Mouse (Mus musculus): ENCODE data around the gene Ash1l. TPM values are rescaled to one million over a fixed set of nuclear protein-coding genes. Genes with fewer than 3 reads are reported as not detected.
"Not testable (repeated sequence)": the region's sequence is repeated elsewhere in the genome, so short reads cannot be mapped to it uniquely, and the experiment has no call there.

Ash1l gene
- polyA plus RNA-seq, 1 experiment from 2014 or later: 13.6 TPM

DNA sequence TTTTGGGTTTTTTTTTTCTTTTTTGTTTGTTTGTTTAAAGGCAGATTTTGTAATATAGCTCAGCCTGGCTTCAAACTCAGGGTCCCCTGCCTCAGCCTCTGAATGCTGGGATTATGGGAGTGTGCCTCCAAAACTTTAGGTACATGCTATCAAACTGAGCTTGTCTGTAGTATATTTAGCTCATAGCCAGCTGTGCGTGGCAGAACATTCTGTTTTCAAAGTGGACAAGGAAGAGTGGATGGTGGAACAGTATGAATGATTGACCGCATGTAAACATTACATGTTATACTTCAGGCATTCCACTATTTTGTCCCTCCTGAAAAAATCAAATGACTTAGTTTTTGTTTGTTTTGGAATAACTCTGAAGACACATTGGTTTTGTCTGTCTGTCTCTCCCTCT is 42.4 kb downstream of the Ash1l start:
- Histone ChIP-seq H3K4me3 (ENCODE audit: low read depth, low read length) (no peak overlapping the region), H3K27me3 (replicated peaks; ENCODE audit: control insufficient read depth, insufficient read depth, low read length) (no peaks in the 10 kb centered on the region), H3K9ac (ENCODE audit: low read length) (no peak overlapping the region), H3K27ac (ENCODE audit: low read depth, low read length) (no peak overlapping the region), H3K4me2 (ENCODE audit: low read length) (no peak overlapping the region), H3K36me3 (ENCODE audit: control insufficient read depth, insufficient read depth, low read length) (no peaks in the 10 kb centered on the region; the same call in 1 of the 2 replicates), H3K4me1 (ENCODE audit: control insufficient read depth, insufficient read depth, low read length) (no peaks in the 10 kb centered on the region), H3K9me3 (replicated peaks; ENCODE audit: control insufficient read depth, low read length) (no peaks in the 10 kb centered on the region)
- ATAC-seq (no peak), DNase-seq (ENCODE audit: low spot score) (no peak)
- 95% methylated on average over 2 of the region's 2 CpGs for WGBS

DNA sequence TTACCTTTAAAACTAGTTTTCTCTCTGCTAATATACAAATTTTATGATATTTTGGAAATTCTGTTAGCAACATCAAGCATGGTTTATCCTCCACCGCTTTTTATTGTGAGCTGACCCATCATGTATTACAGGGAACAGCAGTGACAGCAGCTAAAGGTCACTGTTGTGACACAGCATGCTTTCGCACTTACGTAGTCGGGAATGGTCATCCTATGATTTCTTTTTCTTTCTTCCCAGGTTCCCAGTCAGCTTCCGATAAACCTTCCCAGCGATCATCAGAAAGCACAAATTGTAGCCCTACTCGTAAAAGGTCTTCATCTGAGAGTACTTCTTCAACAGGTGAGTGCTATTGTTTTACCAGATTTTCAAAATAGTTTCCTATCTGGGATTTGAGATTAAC is 51.1 kb downstream of the Ash1l start:
- Histone ChIP-seq H3K36me3 (ENCODE audit: control insufficient read depth, insufficient read depth, low read length) (peaks cover 45% of the 10 kb centered on the region), H3K4me1 (ENCODE audit: control insufficient read depth, insufficient read depth, low read length) (no peaks in the 10 kb centered on the region), H3K4me3 (ENCODE audit: low read depth, low read length) (no peak overlapping the region), H3K27me3 (replicated peaks; ENCODE audit: control insufficient read depth, insufficient read depth, low read length) (no peaks in the 10 kb centered on the region), H3K27ac (ENCODE audit: low read depth, low read length) (no peak overlapping the region), H3K9me3 (replicated peaks; ENCODE audit: control insufficient read depth, low read length) (no peaks in the 10 kb centered on the region), H3K4me2 (ENCODE audit: low read length) (no peak overlapping the region), H3K9ac (ENCODE audit: low read length) (no peak overlapping the region)
- DNase-seq (ENCODE audit: low spot score) (no peak), ATAC-seq (no peak)
- WGBS: 95% methylated on average over 7 of the region's 7 CpGs

DNA sequence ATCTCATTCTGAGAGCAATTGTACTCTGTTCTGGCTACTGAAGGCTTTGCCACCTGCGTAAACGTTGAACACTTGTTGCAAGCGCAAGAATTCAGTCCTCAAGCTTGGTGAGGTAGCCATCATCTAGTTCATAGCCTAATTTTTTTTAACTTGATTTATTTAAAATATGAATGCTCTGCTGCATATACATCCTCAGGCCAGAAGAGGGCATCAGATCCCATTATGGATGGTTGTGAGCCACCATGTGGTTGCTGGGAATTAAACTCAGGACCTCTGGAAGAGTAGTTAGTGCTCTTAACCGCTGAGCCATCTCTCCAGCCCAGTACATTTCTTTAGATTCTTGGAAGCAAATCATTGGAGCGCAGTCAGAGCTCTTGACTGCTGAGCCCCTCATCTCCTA is 80.5 kb downstream of the Ash1l start:
- not testable (repeated sequence) for H3K27me3 ChIP-seq (replicated peaks; ENCODE audit: control insufficient read depth, insufficient read depth, low read length); H3K9me3 ChIP-seq (replicated peaks; ENCODE audit: control insufficient read depth, low read length); H3K4me1 ChIP-seq (ENCODE audit: control insufficient read depth, insufficient read depth, low read length); DNase-seq (ENCODE audit: low spot score); H3K27ac ChIP-seq (ENCODE audit: low read depth, low read length); ATAC-seq; H3K9ac ChIP-seq (ENCODE audit: low read length); H3K4me3 ChIP-seq (ENCODE audit: low read depth, low read length); H3K4me2 ChIP-seq (ENCODE audit: low read length)
- WGBS: 96% methylated on average over 5 of the region's 5 CpGs
- peaks cover 76% of the 10 kb centered on the region for H3K36me3 ChIP-seq (ENCODE audit: control insufficient read depth, insufficient read depth, low read length)

DNA sequence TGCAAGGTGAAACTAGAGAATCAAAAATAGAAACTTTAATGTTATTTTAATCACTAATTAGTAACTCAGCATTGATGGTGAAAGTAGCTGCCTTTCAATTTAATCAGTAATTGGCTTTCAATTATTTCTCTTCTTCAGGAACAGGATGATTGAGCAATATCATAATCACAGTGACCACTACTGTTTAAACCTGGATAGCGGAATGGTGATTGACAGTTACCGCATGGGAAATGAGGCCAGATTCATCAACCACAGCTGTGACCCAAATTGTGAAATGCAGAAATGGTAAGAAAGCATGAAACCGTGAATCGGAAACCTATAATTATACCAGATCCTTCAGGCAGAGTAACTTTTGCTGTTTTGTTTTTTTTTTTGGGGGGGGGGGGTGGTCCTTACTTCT is 92.9 kb downstream of the Ash1l start:
- peaks cover 82% of the 10 kb centered on the region for H3K36me3 ChIP-seq (ENCODE audit: control insufficient read depth, insufficient read depth, low read length)
- H3K4me2 ChIP-seq (ENCODE audit: low read length): no peak overlapping the region
- H3K4me1 ChIP-seq (ENCODE audit: control insufficient read depth, insufficient read depth, low read length): no peaks in the 10 kb centered on the region
- no peaks in the 10 kb centered on the region for H3K27me3 ChIP-seq (replicated peaks; ENCODE audit: control insufficient read depth, insufficient read depth, low read length)
- ATAC-seq (no peak), DNase-seq (ENCODE audit: low spot score) (no peak)
- H3K27ac ChIP-seq (ENCODE audit: low read depth, low read length): no peak overlapping the region
- 84% methylated on average over 4 of the region's 4 CpGs for WGBS
- H3K9me3 ChIP-seq (replicated peaks; ENCODE audit: control insufficient read depth, low read length): no peaks in the 10 kb centered on the region
- H3K9ac ChIP-seq (ENCODE audit: low read length): no peak overlapping the region
- H3K4me3 ChIP-seq (ENCODE audit: low read depth, low read length): no peak overlapping the region

DNA sequence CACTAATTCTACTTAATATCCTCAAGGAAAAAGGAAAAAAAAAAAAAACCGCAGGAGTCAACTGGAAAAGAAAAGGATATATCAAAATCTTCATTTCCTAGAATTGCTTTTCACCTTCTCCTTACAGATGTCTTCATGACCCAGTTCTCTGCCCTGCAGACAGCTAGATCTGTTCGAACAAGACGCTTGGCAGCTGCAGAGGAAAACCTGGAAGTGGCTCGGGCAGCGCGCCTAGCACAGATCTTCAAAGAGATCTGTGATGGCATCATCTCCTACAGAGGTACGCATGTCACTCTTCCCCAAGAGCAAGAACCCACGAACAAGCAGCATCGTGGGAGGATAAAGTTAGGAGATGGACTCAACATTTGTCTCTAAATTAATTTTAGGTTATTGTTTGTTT is 107.9 kb downstream of the Ash1l start:
- Histone ChIP-seq H3K4me2 (ENCODE audit: low read length) (no peak overlapping the region), H3K36me3 (ENCODE audit: control insufficient read depth, insufficient read depth, low read length) (peaks cover 91% of the 10 kb centered on the region), H3K27ac (ENCODE audit: low read depth, low read length) (no peak overlapping the region), H3K9me3 (replicated peaks; ENCODE audit: control insufficient read depth, low read length) (no peaks in the 10 kb centered on the region), H3K27me3 (replicated peaks; ENCODE audit: control insufficient read depth, insufficient read depth, low read length) (no peaks in the 10 kb centered on the region), H3K9ac (ENCODE audit: low read length) (no peak overlapping the region), H3K4me3 (ENCODE audit: low read depth, low read length) (no peak overlapping the region), H3K4me1 (ENCODE audit: control insufficient read depth, insufficient read depth, low read length) (no peaks in the 10 kb centered on the region)
- ATAC-seq: no peak
- no peak for DNase-seq (ENCODE audit: low spot score)
- WGBS: 95% methylated on average over 9 of the region's 9 CpGs

DNA sequence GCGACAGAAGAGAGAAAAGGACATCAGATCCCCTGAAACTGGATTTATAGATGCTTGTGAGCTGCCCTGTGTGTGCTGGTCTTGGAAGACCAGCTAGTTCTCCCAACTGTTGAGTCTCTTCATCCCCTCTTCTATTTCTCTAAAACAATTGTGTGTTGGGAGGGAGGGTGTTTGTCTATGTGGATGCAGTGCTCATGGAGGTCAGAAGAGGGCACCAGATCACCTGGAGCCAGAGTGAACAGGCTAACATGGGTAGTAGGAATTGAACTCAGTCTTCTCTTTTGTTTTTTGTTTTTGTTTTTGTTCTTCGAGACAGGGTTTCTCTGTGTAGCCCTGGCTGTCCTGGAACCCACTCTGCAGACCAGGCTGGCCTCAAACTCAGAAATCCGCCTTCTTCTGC is 108.4 kb downstream of the Ash1l start:
- ATAC-seq (no peak), DNase-seq (ENCODE audit: low spot score) (peak; percentile 26)
- H3K27me3 ChIP-seq (replicated peaks; ENCODE audit: control insufficient read depth, insufficient read depth, low read length): no peaks in the 10 kb centered on the region
- no peak overlapping the region for H3K4me2 ChIP-seq (ENCODE audit: low read length)
- H3K27ac ChIP-seq (ENCODE audit: low read depth, low read length): no peak overlapping the region
- H3K4me3 ChIP-seq (ENCODE audit: low read depth, low read length): no peak overlapping the region
- H3K36me3 ChIP-seq (ENCODE audit: control insufficient read depth, insufficient read depth, low read length): peaks cover 91% of the 10 kb centered on the region
- no peaks in the 10 kb centered on the region for H3K9me3 ChIP-seq (replicated peaks; ENCODE audit: control insufficient read depth, low read length)
- H3K9ac ChIP-seq (ENCODE audit: low read length): no peak overlapping the region
- WGBS: 75% methylated on average over 3 of the region's 3 CpGs
- no peaks in the 10 kb centered on the region for H3K4me1 ChIP-seq (ENCODE audit: control insufficient read depth, insufficient read depth, low read length)

DNA sequence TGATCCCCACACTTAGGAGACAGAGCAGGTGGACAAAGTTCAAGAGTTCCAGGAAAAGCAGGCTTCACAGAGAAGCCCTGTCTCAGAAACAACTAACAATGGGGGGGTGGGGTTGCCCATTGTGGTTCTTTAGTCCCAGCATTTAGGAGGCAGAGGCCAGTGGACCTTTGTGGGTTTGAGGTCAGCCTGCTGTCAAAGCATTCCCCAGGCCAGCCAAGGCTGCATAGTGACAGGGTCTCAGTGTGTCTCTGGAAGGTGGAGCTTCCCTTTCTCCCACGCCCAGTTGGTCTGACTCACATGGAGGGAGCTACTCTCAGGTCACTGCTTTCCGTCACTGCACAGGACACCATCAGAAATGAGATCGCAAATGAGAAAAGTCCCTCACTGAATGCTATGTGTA is 111.3 kb downstream of the Ash1l start:
- ATAC-seq: no peak
- Histone ChIP-seq H3K9me3 (replicated peaks; ENCODE audit: control insufficient read depth, low read length) (no peaks in the 10 kb centered on the region), H3K4me2 (ENCODE audit: low read length) (no peak overlapping the region), H3K27ac (ENCODE audit: low read depth, low read length) (no peak overlapping the region), H3K27me3 (replicated peaks; ENCODE audit: control insufficient read depth, insufficient read depth, low read length) (no peaks in the 10 kb centered on the region), H3K4me1 (ENCODE audit: control insufficient read depth, insufficient read depth, low read length) (no peaks in the 10 kb centered on the region), H3K36me3 (ENCODE audit: control insufficient read depth, insufficient read depth, low read length) (peaks cover 90% of the 10 kb centered on the region), H3K4me3 (ENCODE audit: low read depth, low read length) (no peak overlapping the region), H3K9ac (ENCODE audit: low read length) (no peak overlapping the region)
- WGBS: 56% methylated on average over 3 of the region's 3 CpGs
- no peak for DNase-seq (ENCODE audit: low spot score)

DNA sequence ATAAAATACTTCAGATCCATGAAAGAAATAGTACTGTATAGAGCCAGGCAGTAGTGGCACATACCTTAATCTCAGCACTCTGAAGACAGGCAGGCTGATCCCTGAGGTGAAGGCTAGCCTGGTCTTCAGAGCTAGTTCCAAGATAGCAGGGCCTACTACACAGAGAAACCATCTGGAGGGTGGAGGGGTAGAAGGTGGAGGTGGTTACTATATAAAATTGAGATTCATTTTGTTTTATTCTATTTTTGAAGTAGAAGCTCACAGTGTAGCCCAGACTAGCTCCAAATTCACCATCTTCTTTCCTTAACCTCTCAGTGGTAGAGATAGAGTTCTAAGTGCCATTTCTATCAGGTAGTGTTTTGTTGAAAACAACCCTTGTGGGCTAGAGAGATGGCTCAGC is 116.8 kb downstream of the Ash1l start:
- DNase-seq (ENCODE audit: low spot score) (no peak), ATAC-seq (no peak)
- H3K9ac ChIP-seq (ENCODE audit: low read length): no peak overlapping the region
- no peak overlapping the region for H3K4me2 ChIP-seq (ENCODE audit: low read length)
- H3K9me3 ChIP-seq (replicated peaks; ENCODE audit: control insufficient read depth, low read length): no peaks in the 10 kb centered on the region
- H3K27ac ChIP-seq (ENCODE audit: low read depth, low read length): no peak overlapping the region
- H3K4me1 ChIP-seq (ENCODE audit: control insufficient read depth, insufficient read depth, low read length): no peaks in the 10 kb centered on the region
- H3K27me3 ChIP-seq (replicated peaks; ENCODE audit: control insufficient read depth, insufficient read depth, low read length): no peaks in the 10 kb centered on the region
- no peak overlapping the region for H3K4me3 ChIP-seq (ENCODE audit: low read depth, low read length)
- H3K36me3 ChIP-seq (ENCODE audit: control insufficient read depth, insufficient read depth, low read length): peaks cover 93% of the 10 kb centered on the region

DNA sequence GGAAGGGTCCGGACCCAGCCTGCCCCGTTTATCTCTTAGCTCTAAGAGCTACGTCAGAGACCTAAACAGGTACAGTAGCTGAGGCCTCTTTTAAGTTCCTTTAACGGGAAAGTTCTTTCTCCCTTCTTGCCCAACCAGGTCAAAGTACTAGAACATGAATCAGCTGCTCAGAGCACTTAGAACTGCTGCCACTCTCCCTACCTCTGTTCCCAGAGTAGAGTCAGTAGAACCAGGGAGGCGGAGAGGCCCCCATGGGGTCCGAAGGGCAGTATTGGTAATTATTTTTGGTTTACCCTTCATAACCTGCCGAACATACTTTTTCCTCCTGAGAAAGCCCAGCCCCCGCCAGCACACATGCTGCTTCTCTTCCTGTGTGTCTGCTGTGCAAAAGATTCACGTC is 127.0 kb downstream of the Ash1l start:
- WGBS: 91% methylated on average over 9 of the region's 9 CpGs
- ATAC-seq (no peak), DNase-seq (ENCODE audit: low spot score) (no peak)
- Histone ChIP-seq H3K9ac (ENCODE audit: low read length) (no peak overlapping the region), H3K27ac (ENCODE audit: low read depth, low read length) (no peak overlapping the region), H3K27me3 (replicated peaks; ENCODE audit: control insufficient read depth, insufficient read depth, low read length) (no peaks in the 10 kb centered on the region), H3K36me3 (ENCODE audit: control insufficient read depth, insufficient read depth, low read length) (peaks cover 69% of the 10 kb centered on the region), H3K9me3 (replicated peaks; ENCODE audit: control insufficient read depth, low read length) (no peaks in the 10 kb centered on the region), H3K4me2 (ENCODE audit: low read length) (no peak overlapping the region), H3K4me3 (ENCODE audit: low read depth, low read length) (no peak overlapping the region), H3K4me1 (ENCODE audit: control insufficient read depth, insufficient read depth, low read length) (no peaks in the 10 kb centered on the region)

DNA sequence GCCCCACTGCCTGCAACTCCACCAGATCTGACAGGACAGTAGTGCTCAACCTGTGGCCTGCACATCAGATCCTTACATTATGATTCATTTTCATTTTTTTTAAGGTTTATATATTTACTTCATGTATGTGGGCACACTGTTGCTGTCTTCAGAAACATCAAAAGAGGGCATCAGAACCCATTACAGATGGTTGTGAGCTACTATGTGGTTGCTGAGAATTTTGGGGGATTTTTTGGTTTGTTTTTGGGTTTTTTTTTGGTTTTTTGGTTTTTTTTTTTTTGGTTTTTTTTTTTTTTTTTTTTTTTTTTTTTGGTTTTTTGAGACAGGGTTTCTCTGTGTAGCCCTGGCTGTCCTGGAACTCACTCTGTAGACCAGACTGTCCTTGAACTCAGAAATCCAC is 131.9 kb downstream of the Ash1l start:
- H3K4me1 ChIP-seq (ENCODE audit: control insufficient read depth, insufficient read depth, low read length); H3K27me3 ChIP-seq (replicated peaks; ENCODE audit: control insufficient read depth, insufficient read depth, low read length); ATAC-seq; H3K27ac ChIP-seq (ENCODE audit: low read depth, low read length); H3K4me2 ChIP-seq (ENCODE audit: low read length); H3K4me3 ChIP-seq (ENCODE audit: low read depth, low read length); H3K9me3 ChIP-seq (replicated peaks; ENCODE audit: control insufficient read depth, low read length); H3K9ac ChIP-seq (ENCODE audit: low read length); DNase-seq (ENCODE audit: low spot score): not testable (repeated sequence)
- peaks cover 55% of the 10 kb centered on the region for H3K36me3 ChIP-seq (ENCODE audit: control insufficient read depth, insufficient read depth, low read length)
